Mouse (Mus musculus) liver, postnatal 0 days (tissue): ENCODE measurements at regions not wholly inside any gene's neighbourhood (a gene's known extent, or its start where the extent isn't known, plus 50 kb on each side); places are given as distances from the start of the nearest gene placed in this dataset.
"Not testable (repeated sequence)": the region's sequence is repeated elsewhere in the genome, so short reads cannot be mapped to it uniquely, and the experiment has no call there.

Experiments used
- ATAC-seq: fragments of 200-750 bp; cut with Nextera tagmentation; 2 replicates; pipeline ENCODE4 v1.8.0; 2017; ENCODE audit warnings: mild to moderate bottlenecking, moderate library complexity
- DNase-seq: peaks from one replicate; pipeline ENCODE4 v3.0.0-alpha.2; 2016
- H3K27ac ChIP-seq: fragments of 300-500 bp; sonication (generic); 2 replicates; pipeline ENCODE4 v1.5.1; 2014; ENCODE audit warnings: antibody characterized with exemption, moderate library complexity, mild to moderate bottlenecking, low read depth
- H3K27me3 ChIP-seq: fragments of 300-500 bp; sonication (generic); 2 replicates; pipeline ENCODE4 v1.6.1; 2014; ENCODE audit warnings: low read length, control low read depth, mixed read lengths; ENCODE audit not compliant: insufficient read depth
- H3K36me3 ChIP-seq: fragments of 300-500 bp; sonication (generic); replicated peaks from 2 replicates; pipeline ENCODE4 v1.6.1; 2014; ENCODE audit warnings: mild to moderate bottlenecking, control low read depth, low read length, moderate library complexity, mixed read lengths; ENCODE audit not compliant: insufficient read depth
- H3K4me1 ChIP-seq: fragments of 300-500 bp; sonication (generic); 2 replicates; pipeline ENCODE4 v1.6.1; 2014; ENCODE audit warnings: antibody characterized with exemption, mild to moderate bottlenecking, control low read depth; ENCODE audit not compliant: insufficient read depth
- H3K4me2 ChIP-seq: fragments of 300-500 bp; sonication (generic); 2 replicates; pipeline ENCODE4 v1.6.1; 2014; ENCODE audit warnings: low read depth, mild to moderate bottlenecking, low read length, moderate library complexity, mixed read lengths
- H3K4me3 ChIP-seq: fragments of 300-500 bp; sonication (generic); 2 replicates; pipeline ENCODE4 v1.5.1; 2014; ENCODE audit warnings: low read depth, low read length
- H3K9ac ChIP-seq: fragments of 300-500 bp; sonication (generic); replicated peaks from 2 replicates; pipeline ENCODE4 v1.6.1; 2014; ENCODE audit warnings: mild to moderate bottlenecking, moderate library complexity
- H3K9me3 ChIP-seq: fragments of 300-500 bp; sonication (generic); 2 replicates; pipeline ENCODE4 v1.6.1; 2016; ENCODE audit warnings: mild to moderate bottlenecking, control low read depth, low read length, mixed read lengths
- CTCF ChIP-seq: sonication (generic); IDR thresholded peaks from 2 replicates; pipeline ENCODE4 v1.5.1; 2016; ENCODE audit warnings: antibody characterized with exemption, low read depth
- EP300 ChIP-seq: IDR thresholded peaks from 2 replicates; pipeline ENCODE4 v1.6.1; 2016; ENCODE audit warnings: antibody characterized with exemption, low read depth, mild to moderate bottlenecking
- WGBS: fragments of 180-500 bp; shearing (Covaris S2); extraction: QIAGEN DNeasy Blood & Tissue Kit; methylation state at CpG from one replicate; pipeline ENCODE4 v1.1.7; 2014; ENCODE audit not compliant: insufficient replicate concordance; 5-methylcytosine and 5-hydroxymethylcytosine counted together

- WGBS = 74% methylated on average over 9 of the region's 9 CpGs
- Histone ChIP-seq H3K4me2 (no peak overlapping the region), H3K9ac (no peak overlapping the region), H3K27me3 (no peaks in the 10 kb centered on the region), H3K4me3 (no peak overlapping the region), H3K4me1 (peaks cover 8% of the 10 kb centered on the region), H3K9me3 (no peaks in the 10 kb centered on the region), H3K36me3 (no peaks in the 10 kb centered on the region), H3K27ac (no peak overlapping the region)
- TF ChIP-seq EP300 = no peak
- no peak for TF ChIP-seq CTCF
- DNase-seq (no peak), ATAC-seq (no peak)
These were observed 92.9 kb upstream of the Fam3c start for GRCm38 (mm10) chr6:22448906-22449305.

- 57% methylated on average over 2 of the region's 2 CpGs for WGBS
- H3K27ac ChIP-seq = no peak overlapping the region
- H3K4me2 ChIP-seq = no peak overlapping the region
- H3K4me1 ChIP-seq = peaks cover 8% of the 10 kb centered on the region
- TF ChIP-seq EP300 = no peak
- TF ChIP-seq CTCF = no peak
- no peaks in the 10 kb centered on the region for H3K36me3 ChIP-seq
- DNase-seq (no peak), ATAC-seq (no peak)
- H3K4me3 ChIP-seq = no peak overlapping the region
- H3K27me3 ChIP-seq = no peaks in the 10 kb centered on the region
- no peak overlapping the region for H3K9ac ChIP-seq
- H3K9me3 ChIP-seq = no peaks in the 10 kb centered on the region
These were observed 91.6 kb upstream of the Fam3c start for GRCm38 (mm10) chr6:22447636-22448035.

- no peak overlapping the region for H3K4me2 ChIP-seq
- no peaks in the 10 kb centered on the region for H3K36me3 ChIP-seq
- no peak for ATAC-seq
- no peaks in the 10 kb centered on the region for H3K9me3 ChIP-seq
- no peak for DNase-seq
- no peak overlapping the region for H3K4me3 ChIP-seq
- H3K4me1 ChIP-seq = peaks cover 8% of the 10 kb centered on the region
- no peak overlapping the region for H3K27ac ChIP-seq
- no peak overlapping the region for H3K9ac ChIP-seq
- WGBS = 78% methylated on average over 15 of the region's 15 CpGs
- TF ChIP-seq EP300 (no peak), CTCF (peak; percentile 34)
- H3K27me3 ChIP-seq = no peaks in the 10 kb centered on the region
These were observed 90.7 kb upstream of the Fam3c start for GRCm38 (mm10) chr6:22446621-22447310.

GRCm38 (mm10) chr6:22444856-22445255, 88.8 kb upstream of the Fam3c start:
- H3K27me3 ChIP-seq, H3K36me3 ChIP-seq, ATAC-seq, H3K4me1 ChIP-seq, H3K9ac ChIP-seq, H3K4me2 ChIP-seq, H3K9me3 ChIP-seq, H3K27ac ChIP-seq, H3K4me3 ChIP-seq, DNase-seq: not testable (repeated sequence)
- WGBS = 81% methylated on average over 6 of the region's 6 CpGs

- DNase-seq = no peak
- Histone ChIP-seq H3K4me2 (no peak overlapping the region), H3K4me3 (no peak overlapping the region), H3K9ac (no peak overlapping the region), H3K27ac (no peak overlapping the region), H3K27me3 (no peaks in the 10 kb centered on the region), H3K9me3 (no peaks in the 10 kb centered on the region), H3K36me3 (no peaks in the 10 kb centered on the region), H3K4me1 (no peaks in the 10 kb centered on the region; the same call in 1 of the 2 replicates)
- ATAC-seq = no peak
- TF ChIP-seq CTCF (no peak), EP300 (no peak)
- 78% methylated on average over 12 of the region's 12 CpGs for WGBS
These were observed 88.2 kb upstream of the Fam3c start for GRCm38 (mm10) chr6:22444220-22444619.

GRCm38 (mm10) chr6:22443573-22443972, 87.5 kb upstream of the Fam3c start:
- H3K27me3 ChIP-seq = no peaks in the 10 kb centered on the region
- H3K4me2 ChIP-seq = no peak overlapping the region
- H3K9me3 ChIP-seq = no peaks in the 10 kb centered on the region
- peak; percentile 31; the same call in 1 of the 2 replicates for ATAC-seq
- H3K4me3 ChIP-seq = no peak overlapping the region
- H3K9ac ChIP-seq = no peak overlapping the region
- no peak overlapping the region for H3K27ac ChIP-seq
- H3K36me3 ChIP-seq = no peaks in the 10 kb centered on the region
- DNase-seq = no peak
- H3K4me1 ChIP-seq = no peaks in the 10 kb centered on the region; the same call in 1 of the 2 replicates
- TF ChIP-seq CTCF = no peak
- TF ChIP-seq EP300 = no peak
- WGBS = 56% methylated on average over 8 of the region's 8 CpGs
